Mouse (Mus musculus) heart, postnatal 14 days (tissue): ENCODE measurements around the gene Zscan4-ps2. TPM values are rescaled to one million over a fixed set of nuclear protein-coding genes. Genes with fewer than 3 reads are reported as not detected.
"Not testable (repeated sequence)": the region's sequence is repeated elsewhere in the genome, so short reads cannot be mapped to it uniquely, and the experiment has no call there.

Source experiments
- DNase-seq, 2 experiments: peaks; one replicate each; pipeline ENCODE4 v3.0.0; 2021 to 2022
- intact Hi-C: fragments of 180-260 bp; cut with DNase I; formaldehyde crosslinking; loops from one replicate; pipeline ENCODE4 v1.15.1; 2025
- long read RNA-seq, 2 experiments: library from polyadenylated mRNA; stranded (forward); transcript quantifications; one replicate each; pipeline ENCODE4 v2.0.0; 2021
- total RNA-seq, 2 experiments: library from RNA; stranded (reverse); gene quantifications; 2 replicates each; pipeline ENCODE4 v1.2.3; 2021

Gene Zscan4-ps2
- total RNA-seq: not detected
- long read RNA-seq, experiment 1: 0 reads
- long read RNA-seq, experiment 2: 0 reads

DNA sequence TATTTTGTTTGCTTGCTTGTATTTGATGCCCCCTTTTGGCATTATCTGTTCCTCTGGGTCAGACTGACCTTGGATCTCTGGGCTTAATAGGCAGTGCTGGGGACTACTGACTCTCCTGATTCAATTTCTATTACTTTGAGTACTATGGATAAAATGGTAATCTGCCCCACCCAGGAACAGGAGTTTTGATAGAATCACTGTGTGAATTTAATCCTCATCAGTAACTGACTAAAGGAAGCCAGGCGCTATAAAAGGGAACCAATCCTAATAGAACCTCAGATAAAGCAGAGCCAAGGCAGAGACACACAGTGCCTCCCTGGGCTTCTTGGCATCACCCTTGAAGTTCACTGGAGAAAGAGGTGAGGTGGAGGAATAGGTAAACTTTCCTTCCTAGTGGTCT is at the start of gene Zscan4-ps2:
Gene Zscan4-ps2, plus strand, starts transcription at position 301 of the 400 bp plus-strand sequence.
- intact Hi-C loops, DNase-seq: not testable (repeated sequence)

Other genes starting within 250 kb of the Zscan4-ps2 start
- gene Zscan4e, start 203.6 kb upstream of the Zscan4-ps2 start, total RNA-seq: not detected
- gene Zscan4f, start 116.4 kb upstream of the Zscan4-ps2 start, total RNA-seq: not detected
- gene Zscan4-ps3, start 95.0 kb downstream of the Zscan4-ps2 start, total RNA-seq: not detected
- gene Vmn1r72, start 165.8 kb downstream of the Zscan4-ps2 start, total RNA-seq: not detected
- gene Vmn1r73, start 216.0 kb downstream of the Zscan4-ps2 start, total RNA-seq: not detected